Mouse (Mus musculus) spleen, adult 2 months (tissue): ENCODE measurements around the gene Ezh1.

Source experiments
- CTCF ChIP-seq: fragments of 200-500 bp; IDR thresholded peaks from 2 replicates; pipeline ENCODE4 v1.5.1; 2011; ENCODE audit warnings: mild to moderate bottlenecking, inconsistent platforms; ENCODE audit not compliant: insufficient read depth, insufficient read length, insufficient replicate concordance; ENCODE audit errors: extremely low read depth
- POLR2A ChIP-seq: fragments of 200-500 bp; IDR thresholded peaks from 2 replicates; pipeline ENCODE4 v1.6.1; 2011; ENCODE audit warnings: low read depth, low read length, inconsistent platforms

- TF ChIP-seq CTCF (no peak), POLR2A (no peak)
Observed at GRCm38 (mm10) chr11:101264954-101265471, 38.8 kb upstream of the Ezh1 start.
